Mouse (Mus musculus) splenic B cell, adult 2 months (primary cell): ENCODE measurements around the gene Zbtb7b.
A peak's percentile ranks its signal among the peaks of the same experiment; 100 is the strongest.

ENCODE experiments used
- DNase-seq: peaks from one replicate; pipeline ENCODE4 v3.0.0-alpha.2; 2011; ENCODE audit warnings: low read depth, low spot score
- H3K27me3 ChIP-seq: 2 replicates; pipeline ENCODE4 v1.6.1; 2012; ENCODE audit warnings: mild to moderate bottlenecking, low read length, moderate library complexity, mixed read lengths; ENCODE audit not compliant: control insufficient read depth, poor library complexity, insufficient read depth, severe bottlenecking
- H3K36me3 ChIP-seq: 2 replicates; pipeline ENCODE4 v1.6.1; 2012; ENCODE audit warnings: mild to moderate bottlenecking, low read length, moderate library complexity, mixed read lengths; ENCODE audit not compliant: control insufficient read depth, poor library complexity, insufficient read depth, severe bottlenecking

The Zbtb7b gene

DNA sequence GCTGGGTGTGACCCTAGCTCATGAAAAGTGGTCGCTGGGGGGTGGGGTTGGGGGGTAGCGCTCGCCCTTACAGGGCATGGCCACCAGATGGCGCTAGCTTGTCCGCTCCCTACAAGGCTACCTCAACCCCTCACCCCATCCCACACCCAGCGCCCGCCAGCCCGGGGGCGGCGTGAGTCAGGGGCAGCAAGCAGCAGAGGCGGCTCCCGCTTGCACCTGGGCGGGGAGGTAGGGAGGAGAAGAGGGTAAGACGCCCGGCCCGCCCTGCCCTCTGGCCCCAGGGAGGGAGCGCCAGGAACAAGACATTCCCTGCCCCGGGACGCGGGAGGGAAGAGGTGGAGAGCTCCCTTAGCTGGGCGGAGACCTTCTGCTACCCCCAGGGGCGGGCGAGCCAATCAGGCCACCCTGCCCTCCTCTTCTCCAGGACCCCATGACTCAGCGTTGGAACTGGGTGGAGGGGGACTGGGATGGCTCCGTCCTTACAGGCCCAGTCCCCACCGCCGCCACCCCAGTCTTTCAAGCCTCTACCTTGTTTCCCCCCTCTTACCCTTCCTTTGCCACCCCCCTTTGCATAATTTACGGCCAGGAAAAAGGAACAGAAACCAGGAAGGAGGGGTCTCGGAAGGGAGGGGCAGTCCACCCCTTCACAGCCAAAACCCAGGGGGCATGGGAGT, 16.0 kb downstream of the Zbtb7b start:
- no peaks in the 10 kb centered on the region for H3K27me3 ChIP-seq
- H3K36me3 ChIP-seq = peaks cover 2% of the 10 kb centered on the region; the same call in 1 of the 2 replicates
- DNase-seq = peak; percentile 81

DNA sequence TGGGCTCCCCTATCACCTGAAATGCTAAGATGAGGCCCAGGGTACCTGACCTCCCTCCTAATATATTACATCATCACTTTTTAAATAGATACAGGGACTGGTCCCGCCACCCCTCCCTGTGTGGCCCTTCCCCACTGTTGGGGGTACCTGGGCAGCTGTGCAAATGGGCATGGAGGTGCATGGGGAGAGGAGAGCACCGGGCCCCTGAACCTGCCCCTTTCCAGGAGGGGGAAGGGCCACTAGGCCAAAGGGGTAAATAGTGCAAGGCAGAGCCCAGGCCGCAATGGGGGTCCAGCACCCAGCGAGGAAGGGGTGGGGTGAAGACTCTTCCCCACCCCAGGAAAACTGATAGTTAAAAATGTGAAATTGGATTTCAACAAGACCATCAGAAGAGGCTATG, 16.7 kb downstream of the Zbtb7b start:
- H3K36me3 ChIP-seq = peaks cover 2% of the 10 kb centered on the region; the same call in 1 of the 2 replicates
- DNase-seq = no peak
- no peaks in the 10 kb centered on the region for H3K27me3 ChIP-seq

DNA sequence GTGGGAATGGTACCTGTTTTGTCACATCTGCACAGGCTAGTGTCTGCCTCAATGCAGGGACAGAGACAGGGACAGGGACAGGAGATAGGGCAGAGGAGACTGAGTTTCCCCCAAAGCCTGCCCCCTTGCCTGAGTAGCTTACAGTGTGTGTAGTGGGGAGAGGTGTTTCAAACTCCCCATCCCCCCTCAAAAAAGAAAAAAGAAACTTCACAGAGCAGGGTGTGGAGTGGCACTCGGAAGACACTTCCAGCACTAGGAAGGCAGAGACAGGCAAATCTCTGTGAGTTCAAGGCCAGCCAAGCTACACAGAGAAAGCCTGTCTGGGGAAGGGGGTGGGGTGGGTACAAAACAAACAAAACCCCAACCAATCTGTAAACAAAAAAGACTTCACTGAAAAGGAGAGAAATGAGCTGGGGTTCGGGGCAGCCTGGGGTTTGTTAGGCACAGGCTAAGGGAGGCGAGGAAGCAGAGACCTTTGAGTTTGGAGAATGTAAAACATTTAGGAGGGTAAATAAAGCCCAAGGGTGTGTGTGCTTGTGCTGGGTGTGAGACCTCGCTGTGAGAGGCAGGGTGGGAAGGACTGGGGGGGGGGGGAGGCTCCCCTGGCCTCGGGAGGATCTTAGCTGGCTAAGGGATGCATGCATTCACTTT, 20.9 kb downstream of the Zbtb7b start:
- H3K36me3 ChIP-seq = no peaks in the 10 kb centered on the region; the same call in 1 of the 2 replicates
- DNase-seq = no peak
- H3K27me3 ChIP-seq = no peaks in the 10 kb centered on the region

DNA sequence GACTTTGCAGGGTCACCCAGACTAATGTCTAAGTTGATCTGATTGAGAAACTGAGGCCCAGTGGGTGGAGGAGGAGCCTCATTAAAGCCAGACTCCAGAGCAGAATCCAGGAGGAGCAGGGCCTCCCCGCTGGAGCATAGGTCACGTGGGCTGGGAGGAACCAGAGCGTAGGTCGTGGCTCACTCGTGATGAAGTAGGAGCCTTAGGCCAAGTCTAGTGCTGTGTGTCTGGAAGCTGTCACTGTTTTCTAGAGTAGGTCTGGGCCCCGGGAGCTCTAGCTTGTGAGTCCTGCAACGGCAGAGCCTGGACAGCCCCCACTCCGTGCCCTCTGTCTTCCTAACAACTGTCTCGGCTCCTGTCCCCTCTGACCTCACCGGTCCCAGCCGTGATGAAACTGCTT, 27.2 kb downstream of the Zbtb7b start:
- no peak for DNase-seq
- no peaks in the 10 kb centered on the region for H3K36me3 ChIP-seq
- H3K27me3 ChIP-seq = no peaks in the 10 kb centered on the region

DNA sequence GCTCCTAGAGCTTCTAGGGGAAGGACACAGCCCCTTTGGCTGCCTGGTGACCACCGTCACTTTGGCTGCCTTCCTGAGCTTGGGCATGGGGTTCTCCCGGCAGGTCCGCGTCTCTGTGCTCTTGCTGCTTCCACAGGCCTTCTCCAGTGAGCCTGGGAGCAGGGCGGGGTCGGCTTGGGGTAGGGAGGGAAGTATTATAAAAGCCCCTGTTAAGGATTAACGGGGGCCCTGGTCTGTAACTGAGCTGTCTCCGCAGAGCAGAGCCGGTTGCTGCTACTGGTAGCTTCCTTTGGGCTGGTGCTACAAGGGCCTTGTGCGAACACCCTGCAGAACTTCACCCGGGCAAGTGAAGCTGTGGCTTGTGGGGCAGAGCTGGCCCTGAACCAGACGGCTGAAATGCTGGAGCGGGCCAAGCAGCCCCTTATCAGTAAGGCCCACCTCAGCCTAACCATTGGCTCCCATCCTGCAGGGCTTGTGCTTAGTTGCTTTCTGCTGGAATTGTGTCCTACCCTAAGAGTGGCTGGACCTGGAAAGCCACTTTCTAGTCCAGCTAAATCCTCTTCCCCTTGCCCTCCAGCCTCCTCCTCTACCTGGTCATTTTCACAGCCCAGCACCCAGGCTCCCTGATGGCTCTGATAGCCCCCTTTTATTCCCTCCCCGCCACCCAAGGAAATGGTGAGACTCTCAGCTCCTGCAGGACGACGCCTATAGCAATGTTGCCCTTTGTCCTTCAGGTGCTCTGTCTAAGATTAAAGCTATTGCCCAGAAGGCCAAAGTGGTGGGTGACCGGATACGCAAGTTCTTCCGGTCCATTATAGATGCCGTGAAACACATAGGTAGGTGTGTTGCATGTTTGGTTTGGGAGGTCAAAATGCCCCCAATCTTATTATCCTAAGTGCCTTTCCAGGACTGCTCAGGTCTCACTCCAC, 28.8 kb downstream of the Zbtb7b start:
- H3K36me3 ChIP-seq = no peaks in the 10 kb centered on the region
- H3K27me3 ChIP-seq = no peaks in the 10 kb centered on the region
- DNase-seq = no peak

DNA sequence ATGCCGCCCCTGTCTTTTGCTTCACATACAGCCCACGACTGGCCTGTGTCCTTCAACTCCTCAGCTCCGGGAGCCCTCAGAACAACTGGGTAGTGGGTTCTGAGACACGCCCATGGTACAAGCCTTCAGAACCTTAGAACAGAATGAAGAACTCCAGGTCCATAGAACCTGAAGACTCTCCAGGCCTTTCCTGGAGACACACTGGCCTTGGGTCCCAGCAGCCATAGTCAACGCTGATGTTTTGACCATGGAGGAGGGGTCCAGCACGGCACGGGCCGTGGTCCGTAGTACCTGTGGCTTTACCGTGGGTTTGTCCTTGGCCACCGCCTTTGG, 29.5 kb downstream of the Zbtb7b start, which contains the start of gene Dcst1:
TSS of gene Dcst1 (minus strand) at position 101 of the 333 bp plus-strand sequence.
- Histone ChIP-seq H3K27me3 (no peaks in the 10 kb centered on the region), H3K36me3 (no peaks in the 10 kb centered on the region)
- no peak for DNase-seq

DNA sequence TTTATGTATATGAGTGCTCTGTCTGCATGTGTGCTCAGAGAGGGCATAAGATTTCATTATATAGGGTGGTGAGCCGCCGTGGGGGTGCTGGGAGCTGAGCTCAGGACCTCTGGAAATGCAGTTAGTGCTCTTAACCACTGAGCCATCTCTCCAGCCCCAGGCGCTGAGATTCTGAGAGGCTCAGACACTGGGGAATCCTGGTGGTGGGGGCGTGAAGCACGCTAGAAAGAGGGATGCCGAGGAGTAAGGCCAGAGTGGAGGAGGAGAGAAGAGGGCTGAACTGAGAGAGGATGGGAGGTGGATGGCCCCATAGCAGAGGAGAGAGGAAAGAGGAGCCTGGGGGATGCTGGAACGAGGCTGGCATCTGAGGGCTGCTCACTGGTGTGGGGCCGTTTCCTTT, 29.9 kb downstream of the Zbtb7b start:
- Histone ChIP-seq H3K36me3 (no peaks in the 10 kb centered on the region), H3K27me3 (no peaks in the 10 kb centered on the region)
- DNase-seq = no peak

DNA sequence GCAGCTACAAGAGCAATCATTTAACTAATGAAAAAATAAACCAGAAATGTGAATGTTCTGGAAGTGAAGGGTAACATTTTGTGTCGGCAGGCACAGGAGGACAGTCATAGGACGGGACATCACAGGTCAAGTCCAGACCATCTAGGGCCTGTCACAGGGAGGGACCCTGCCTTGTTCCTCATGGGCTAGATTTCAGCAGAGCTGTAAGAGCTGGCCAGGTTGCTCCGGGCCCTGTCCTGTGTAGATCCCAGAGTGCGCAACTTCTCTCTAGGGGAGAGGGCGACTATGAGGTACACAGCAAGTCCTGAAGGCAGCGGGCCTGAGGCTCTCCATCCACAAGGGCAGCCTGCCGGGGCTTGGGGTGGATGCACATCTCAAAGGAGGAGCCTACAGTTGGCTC, 32.9 kb downstream of the Zbtb7b start, which contains the start of gene Dcst2:
TSS of gene Dcst2 (plus strand) at position 301 of the 400 bp plus-strand sequence.
- no peaks in the 10 kb centered on the region for H3K36me3 ChIP-seq
- DNase-seq = no peak

DNA sequence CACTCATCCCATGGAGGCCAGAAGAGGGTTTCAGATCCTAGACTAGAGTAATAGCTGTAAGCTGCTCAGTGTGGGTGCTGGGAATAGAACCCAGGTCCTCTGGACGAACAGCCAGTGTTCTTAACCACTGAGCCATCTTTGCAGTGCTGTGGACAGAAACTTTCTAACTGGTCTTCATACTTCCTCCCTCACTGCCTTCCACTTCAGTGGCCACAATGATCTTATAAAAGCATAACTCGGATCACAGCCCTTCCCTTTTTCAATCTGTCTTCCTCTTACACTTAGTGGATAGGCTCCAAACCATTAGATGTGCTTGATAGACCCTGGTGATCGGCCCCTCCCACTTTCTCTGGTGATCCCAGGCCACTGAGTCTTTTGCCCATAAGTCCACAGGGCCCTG, 34.3 kb downstream of the Zbtb7b start:
- DNase-seq = peak; percentile 40
- H3K36me3 ChIP-seq = no peaks in the 10 kb centered on the region

More for the DNA sequence above, 32.9 kb downstream of the Zbtb7b start, which contains the start of gene Dcst2:
- H3K27me3 ChIP-seq = no peaks in the 10 kb centered on the region

DNA sequence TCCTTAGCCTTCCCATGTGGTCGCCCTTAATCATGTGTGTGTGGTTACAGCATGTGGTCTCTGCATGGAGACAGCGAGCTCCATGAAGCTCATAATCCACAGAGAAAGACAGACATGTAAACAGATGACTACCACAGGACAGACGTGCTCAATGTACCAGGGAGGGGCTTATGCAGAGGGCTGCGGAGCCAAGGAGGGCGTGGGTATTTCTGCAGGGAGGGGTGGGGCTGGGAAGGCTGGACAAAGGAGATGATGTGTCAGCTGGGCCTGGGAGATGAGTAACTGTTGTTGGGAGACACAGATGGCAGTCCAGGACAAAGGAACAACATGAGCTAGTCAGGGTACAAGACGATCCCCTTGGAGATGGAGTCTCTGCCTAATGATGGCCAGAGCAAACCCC, 34.9 kb downstream of the Zbtb7b start:
- H3K36me3 ChIP-seq = no peaks in the 10 kb centered on the region
- H3K27me3 ChIP-seq = no peaks in the 10 kb centered on the region
- no peak for DNase-seq

More for the DNA sequence above, 34.3 kb downstream of the Zbtb7b start:
- no peaks in the 10 kb centered on the region for H3K27me3 ChIP-seq

DNA sequence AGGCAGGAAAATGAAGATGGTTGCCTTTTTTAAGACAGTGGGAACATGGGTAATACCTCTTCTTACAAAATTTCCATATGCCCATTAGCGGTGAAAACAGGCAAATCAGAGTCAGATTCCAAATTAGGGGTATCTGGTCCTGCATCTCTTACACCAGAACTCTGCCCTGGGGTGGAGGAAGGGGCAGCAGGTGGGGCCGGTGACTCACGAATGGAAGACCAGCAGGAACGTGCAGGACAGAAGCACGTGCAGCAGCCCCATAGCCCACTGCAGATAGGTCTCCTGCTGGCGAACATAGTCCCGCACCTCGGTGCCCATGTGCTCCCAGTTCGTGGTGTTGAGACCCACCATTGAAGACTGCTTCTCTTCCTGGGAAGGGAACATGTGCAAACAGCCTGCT, 38.5 kb downstream of the Zbtb7b start:
- no peaks in the 10 kb centered on the region for H3K36me3 ChIP-seq
- no peak for DNase-seq
- H3K27me3 ChIP-seq = no peaks in the 10 kb centered on the region

DNA sequence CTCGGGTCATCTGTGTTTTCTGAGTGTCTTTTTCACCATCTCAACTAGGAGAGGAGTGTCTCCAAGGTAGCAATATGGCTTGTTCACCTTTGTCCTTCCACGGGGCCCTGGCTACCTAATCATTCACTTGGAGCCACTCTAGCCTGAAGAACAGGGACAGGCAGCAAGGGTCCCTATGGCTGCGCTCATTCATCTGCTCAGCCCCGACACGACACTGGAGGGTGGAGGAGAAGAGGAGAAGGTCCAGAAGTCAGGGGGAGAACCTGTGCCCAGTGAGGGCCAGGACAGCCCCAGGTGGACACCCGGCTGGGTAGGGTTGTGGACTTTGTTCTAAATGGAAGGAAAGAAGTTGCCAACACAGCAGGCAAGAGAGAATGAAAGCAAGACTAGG, 39.1 kb downstream of the Zbtb7b start:
- DNase-seq = no peak
- no peaks in the 10 kb centered on the region for H3K36me3 ChIP-seq

DNA sequence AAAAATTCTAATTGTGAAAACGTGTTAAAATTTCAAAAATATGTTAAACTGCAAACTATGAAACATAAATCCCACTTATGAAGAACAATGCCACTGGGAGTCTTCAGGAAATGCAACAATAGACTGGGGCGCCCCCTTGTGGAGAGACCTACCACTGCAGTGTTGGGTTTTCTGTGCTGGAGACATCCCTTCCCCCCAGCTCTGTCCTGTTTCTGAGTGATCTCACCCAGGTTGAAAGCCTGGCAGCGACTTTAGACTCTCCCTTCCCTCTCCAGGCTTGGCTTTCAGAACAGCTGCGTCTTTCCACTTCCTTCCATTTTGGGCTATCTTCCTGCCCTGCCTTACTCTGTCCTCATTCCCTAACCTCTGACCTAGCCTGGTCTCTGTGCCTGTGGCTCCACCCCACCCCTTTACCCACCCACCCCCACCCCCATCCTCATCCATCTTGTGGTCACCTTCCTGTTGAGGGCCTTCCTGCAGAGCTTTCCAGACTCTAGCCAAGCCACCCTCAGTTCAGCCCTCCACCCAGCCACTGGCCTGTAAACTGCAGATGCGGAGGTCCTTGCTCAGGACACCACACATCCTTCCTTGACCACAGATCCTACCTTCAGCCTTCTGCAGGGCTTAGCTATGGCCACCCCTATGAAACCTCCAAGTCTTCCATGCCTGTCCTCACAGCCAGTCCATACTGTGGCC, 39.6 kb downstream of the Zbtb7b start:
- Histone ChIP-seq H3K27me3 (no peaks in the 10 kb centered on the region), H3K36me3 (no peaks in the 10 kb centered on the region)
- DNase-seq = peak; percentile 83

More for the DNA sequence above, 39.1 kb downstream of the Zbtb7b start:
- no peaks in the 10 kb centered on the region for H3K27me3 ChIP-seq

DNA sequence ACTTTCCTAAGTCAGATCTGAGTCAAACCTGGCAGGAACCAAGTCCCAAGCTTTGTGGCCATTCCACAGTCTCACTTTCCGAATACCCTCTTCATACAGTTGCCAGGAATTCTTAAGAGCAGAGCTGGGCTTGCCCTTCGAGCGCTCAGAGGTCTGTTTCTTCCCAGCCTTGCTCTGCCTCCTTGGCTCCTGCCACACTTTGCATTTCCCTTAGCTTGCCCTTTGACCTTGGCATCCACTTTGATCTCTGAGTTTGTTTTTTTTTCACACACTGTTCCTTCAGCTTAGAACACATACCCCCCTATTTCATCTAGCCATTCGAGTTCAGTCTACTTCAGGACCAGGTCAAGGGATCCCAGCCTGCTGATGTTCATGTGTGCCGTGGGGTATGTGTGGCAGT, 43.3 kb downstream of the Zbtb7b start:
- no peaks in the 10 kb centered on the region for H3K36me3 ChIP-seq
- no peak for DNase-seq
- no peaks in the 10 kb centered on the region for H3K27me3 ChIP-seq
